Mouse (Mus musculus) liver, postnatal 0 days (tissue): ENCODE data around the gene Gtsf1l.
A peak's percentile ranks its signal among the peaks of the same experiment; 100 is the strongest.

Experiments used
- CTCF ChIP-seq: sonication (generic); IDR thresholded peaks from 2 replicates; pipeline ENCODE4 v1.5.1; 2016; ENCODE audit warnings: antibody characterized with exemption, low read depth
- EP300 ChIP-seq: IDR thresholded peaks from 2 replicates; pipeline ENCODE4 v1.6.1; 2016; ENCODE audit warnings: antibody characterized with exemption, low read depth, mild to moderate bottlenecking

GRCm38 (mm10) chr2:163089475-163090123 is 1.9 kb upstream of the Gtsf1l start:
- TF ChIP-seq EP300 (no peak), CTCF (peak; percentile 66)
